Mouse (Mus musculus) gastrocnemius, adult 2 months (tissue): ENCODE measurements at regions not wholly inside any gene's neighbourhood (a gene's known extent, or its start where the extent isn't known, plus 50 kb on each side); places are given as distances from the start of the nearest gene placed in this dataset.
"Not testable (repeated sequence)": the region's sequence is repeated elsewhere in the genome, so short reads cannot be mapped to it uniquely, and the experiment has no call there.

Experiments
- DNase-seq: peaks from one replicate; pipeline ENCODE4 v3.0.0; 2022
- H3K27ac ChIP-seq: fragments of 200-600 bp; 2 replicates; pipeline ENCODE4 v1.8.1; 2022; ENCODE audit warnings: mild to moderate bottlenecking
- H3K4me3 ChIP-seq: fragments of 200-600 bp; 2 replicates; pipeline ENCODE4 v1.8.1; 2022; ENCODE audit warnings: mild to moderate bottlenecking, moderate library complexity
- CTCF ChIP-seq: fragments of 200-600 bp; IDR thresholded peaks from 2 replicates; pipeline ENCODE4 v1.8.1; 2022; ENCODE audit warnings: antibody characterized with exemption, mild to moderate bottlenecking, moderate library complexity
- intact Hi-C: fragments of 180-260 bp; cut with DNase I; formaldehyde crosslinking; loops from one replicate; pipeline ENCODE4 v1.15.1; 2025

DNA sequence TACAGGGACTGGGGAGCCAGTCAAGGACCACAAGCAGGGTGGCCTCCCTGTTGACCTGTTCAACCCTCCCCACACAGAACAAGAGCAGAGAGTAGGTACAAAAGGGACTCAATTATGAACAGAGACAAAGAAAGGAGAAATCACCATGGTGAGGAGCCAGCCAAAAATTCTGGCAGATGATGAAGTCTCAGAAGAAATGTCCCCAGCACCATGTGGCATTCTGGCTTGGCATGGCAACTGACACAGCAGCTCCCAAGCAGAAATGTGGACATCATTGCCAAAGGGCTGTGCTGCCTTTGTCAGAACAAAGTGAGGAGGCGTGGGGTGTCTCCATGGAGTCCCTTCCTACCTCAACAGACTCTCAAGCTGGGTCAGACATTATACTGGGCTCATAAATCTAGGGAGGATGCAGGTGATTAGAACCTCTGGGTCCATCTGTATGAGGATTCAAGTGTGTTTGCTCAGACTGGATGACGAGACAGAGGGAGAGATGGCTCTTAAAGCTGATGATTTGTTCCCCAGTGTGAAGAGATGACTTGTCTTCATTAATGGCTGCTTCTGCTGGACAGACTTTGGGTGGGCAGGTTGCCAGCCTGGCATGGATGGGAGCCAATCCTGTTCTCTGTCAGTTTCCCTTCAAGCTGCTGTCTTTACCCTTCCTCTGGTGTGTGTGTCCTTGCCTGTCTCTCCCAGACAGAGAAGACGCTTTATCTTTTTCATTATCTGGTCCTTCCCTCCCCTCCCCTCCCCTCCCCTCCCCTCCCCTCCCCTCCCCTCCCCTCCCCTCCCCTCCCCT is 120.5 kb upstream of the Fhl2 start:
- Histone ChIP-seq H3K27ac (no peak overlapping the region), H3K4me3 (no peak overlapping the region)
- TF ChIP-seq CTCF = no peak
- intact Hi-C loops = no loop called here
- no peak for DNase-seq

DNA sequence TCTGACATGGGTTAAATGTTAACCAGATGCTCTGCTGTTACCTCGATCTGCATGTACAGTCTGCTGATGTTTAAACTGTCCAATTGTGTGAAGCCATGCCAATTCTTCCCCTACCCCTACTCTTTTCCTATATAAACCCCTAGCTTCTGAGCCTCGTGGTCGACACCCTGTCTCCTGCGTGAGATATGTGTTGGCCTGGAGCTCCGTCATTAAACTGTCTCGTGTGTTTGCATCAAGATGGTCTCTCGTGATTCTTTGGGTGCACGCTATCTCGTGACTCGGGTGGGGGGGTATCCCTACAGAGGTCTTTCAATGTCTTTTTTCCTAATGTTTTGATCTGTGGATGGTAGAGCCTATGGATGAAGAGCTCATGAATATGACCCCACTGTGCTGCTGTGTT is 110.9 kb upstream of the Nck2 start:
- H3K27ac ChIP-seq, intact Hi-C loops, H3K4me3 ChIP-seq, DNase-seq: not testable (repeated sequence)

DNA sequence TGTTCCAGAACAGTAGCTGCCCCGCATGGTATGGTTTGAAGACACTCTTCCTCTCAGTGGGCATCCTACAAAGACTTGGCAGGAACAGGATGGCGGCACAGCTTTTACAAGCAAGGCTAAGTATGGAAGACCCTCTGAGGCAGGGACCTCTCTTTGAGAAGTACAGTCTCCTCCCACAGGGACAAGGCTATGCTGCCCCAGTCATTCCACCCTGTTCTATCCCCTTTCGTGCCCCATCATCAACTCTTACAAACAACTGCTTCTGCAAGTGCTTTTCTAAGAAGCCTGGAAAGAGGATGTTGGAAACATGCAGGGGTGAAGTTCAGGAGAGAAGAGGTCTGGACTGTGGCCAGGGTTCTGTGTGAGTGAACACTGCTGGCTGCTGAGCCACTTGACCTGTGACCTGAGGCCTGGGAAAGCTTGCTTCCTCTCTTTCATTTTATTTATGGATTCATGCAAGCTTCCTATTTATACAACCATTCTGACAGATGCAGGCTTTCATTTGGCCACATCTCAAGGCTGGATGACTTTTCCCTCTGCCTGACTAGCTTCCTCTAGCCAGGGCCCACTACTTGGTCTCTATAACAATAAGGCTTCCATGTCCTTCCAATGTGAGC is 107.1 kb upstream of the Nck2 start:
- intact Hi-C loops = loop anchor here (5.0 kb wide), 1 partner anchor 75 kb away; no protein-coding TSS in a partner anchor
- H3K27ac ChIP-seq = peak overlapping the region; percentile 76
- DNase-seq = peak; percentile 74
- TF ChIP-seq CTCF = no peak
- no peak overlapping the region for H3K4me3 ChIP-seq

DNA sequence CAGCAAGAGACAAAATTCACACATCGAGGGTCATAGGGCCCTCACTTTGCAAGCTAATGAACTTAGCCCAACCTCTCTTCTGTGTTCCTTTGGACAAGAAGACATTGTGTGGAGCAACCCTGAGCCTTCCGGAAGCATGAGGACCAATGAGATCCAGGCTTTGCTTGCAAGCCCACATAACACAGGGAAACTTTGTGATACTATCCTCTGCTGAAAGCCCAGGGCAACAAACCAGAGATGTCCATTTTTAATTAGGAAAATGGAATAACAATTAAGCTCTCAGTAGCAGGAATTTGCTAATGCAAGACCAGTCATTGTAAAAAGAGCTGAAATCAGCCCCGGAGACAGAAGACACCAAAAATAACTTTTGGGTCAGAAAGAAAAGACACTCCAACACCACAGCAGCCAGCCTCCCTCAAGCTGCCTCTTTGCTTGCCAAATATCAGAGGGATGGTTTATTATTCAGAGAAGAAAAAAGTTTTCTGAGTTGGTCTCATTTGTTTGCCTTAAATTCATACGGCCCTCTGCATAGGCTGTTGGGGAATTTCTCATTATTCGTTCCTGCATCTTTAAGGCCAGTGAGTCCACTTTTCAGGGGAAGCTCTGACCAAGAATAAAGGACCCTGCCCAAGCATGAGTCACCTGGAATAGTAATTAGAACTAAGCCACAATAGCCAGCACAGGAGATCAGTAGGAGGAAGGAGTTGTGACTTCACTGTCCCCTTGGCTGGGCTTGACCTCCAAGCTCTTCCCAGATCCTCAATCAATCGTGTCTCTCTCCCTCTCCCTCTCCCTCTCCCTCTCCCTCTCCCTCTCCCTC is 106.1 kb upstream of the Nck2 start:
- H3K27ac ChIP-seq = peak overlapping the region; percentile 76
- intact Hi-C loops = loop anchor here (5.0 kb wide), 1 partner anchor 74 kb away; no protein-coding TSS in a partner anchor
- no peak for DNase-seq

DNA sequence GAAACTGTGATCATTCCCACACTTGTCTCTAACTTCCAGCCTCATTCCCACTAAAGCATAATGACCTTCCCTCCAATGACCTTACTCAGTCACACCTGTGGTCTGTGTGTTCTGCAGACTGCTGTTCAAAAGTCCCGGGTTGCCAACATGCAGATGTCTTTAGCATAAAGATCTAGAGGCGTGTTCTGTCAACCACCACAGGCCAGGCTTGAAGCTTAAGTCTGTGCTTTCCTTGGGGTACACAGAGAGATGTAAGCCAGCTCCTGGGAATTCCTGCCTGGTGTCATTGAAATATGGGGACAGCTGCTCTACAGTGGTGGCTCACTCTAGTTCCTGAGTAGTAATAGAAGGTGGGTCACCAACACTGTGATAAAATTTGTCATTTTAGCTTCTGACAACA is 101.5 kb upstream of the Nck2 start:
- Histone ChIP-seq H3K4me3 (no peak overlapping the region), H3K27ac (no peak overlapping the region)
- intact Hi-C loops = no loop called here
- DNase-seq = no peak
- no peak for TF ChIP-seq CTCF

More for the DNA sequence above, 106.1 kb upstream of the Nck2 start:
- 0 out of 2 replicates have a peak overlapping the region, but pooled peaks have one; percentile 9 for H3K4me3 ChIP-seq
- TF ChIP-seq CTCF = no peak

DNA sequence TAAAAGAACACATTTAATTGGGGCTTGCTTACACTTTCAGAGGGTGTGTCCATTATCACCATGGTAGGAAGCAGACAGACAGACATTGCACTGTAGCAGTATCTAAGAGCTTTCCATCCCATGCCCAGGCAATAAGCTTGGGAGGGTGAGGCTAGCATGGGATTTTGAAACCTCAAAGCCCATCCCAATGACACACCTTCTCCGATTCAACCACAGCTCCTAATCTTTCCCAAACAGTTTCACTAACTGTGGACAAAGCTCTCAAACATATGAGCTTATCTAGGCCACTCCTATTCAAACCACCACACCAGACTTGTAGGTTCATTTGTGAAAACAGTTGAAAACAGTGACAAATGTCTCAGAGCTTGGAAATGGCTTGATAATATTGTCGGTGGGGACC is 101.0 kb upstream of the Nck2 start:
- TF ChIP-seq CTCF = no peak
- no peak for DNase-seq
- no peak overlapping the region for H3K4me3 ChIP-seq
- no peak overlapping the region for H3K27ac ChIP-seq
- intact Hi-C loops = no loop called here

DNA sequence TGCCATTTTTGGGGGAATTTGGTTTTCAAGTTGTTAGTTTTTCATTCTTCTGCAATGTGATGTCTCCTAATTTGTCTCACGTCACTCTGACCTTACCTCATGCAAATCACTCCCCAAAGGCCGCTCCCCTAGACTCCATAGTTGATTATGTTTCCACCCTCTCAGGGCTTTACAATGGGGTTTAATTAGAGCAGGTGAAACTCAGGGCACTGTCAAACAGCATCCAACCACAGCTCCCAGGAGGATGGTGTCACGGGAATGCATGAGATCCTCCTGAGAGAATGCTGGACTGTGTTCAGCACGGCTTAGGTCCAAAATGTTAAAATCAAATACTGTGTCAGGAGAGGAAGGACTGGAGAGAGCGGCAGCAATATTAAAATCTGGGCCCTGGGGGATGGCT is 100.4 kb upstream of the Nck2 start:
- Histone ChIP-seq H3K4me3 (no peak overlapping the region), H3K27ac (no peak overlapping the region)
- intact Hi-C loops = no loop called here
- no peak for TF ChIP-seq CTCF
- DNase-seq = no peak

DNA sequence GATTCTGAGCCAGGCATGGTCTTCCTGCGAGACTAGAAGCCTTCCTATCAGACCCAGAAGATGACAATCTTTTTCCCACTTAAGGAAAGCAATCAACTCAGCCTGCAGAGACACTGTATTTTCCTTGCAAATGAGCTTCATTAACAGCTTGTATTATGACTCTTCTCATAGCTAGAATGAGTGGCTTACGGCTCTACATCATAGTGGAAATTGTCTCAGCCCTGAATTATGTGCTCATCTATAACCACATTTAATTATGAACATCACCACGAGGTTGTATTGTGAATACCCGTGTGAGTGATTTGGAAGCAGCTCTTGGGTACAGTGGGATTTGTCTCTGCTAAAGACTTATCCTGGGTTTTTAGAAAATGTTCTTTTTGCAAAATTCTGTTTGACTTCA is 97.2 kb upstream of the Nck2 start:
- intact Hi-C loops = no loop called here
- no peak for DNase-seq
- no peak overlapping the region for H3K27ac ChIP-seq
- no peak overlapping the region for H3K4me3 ChIP-seq
- no peak for TF ChIP-seq CTCF

DNA sequence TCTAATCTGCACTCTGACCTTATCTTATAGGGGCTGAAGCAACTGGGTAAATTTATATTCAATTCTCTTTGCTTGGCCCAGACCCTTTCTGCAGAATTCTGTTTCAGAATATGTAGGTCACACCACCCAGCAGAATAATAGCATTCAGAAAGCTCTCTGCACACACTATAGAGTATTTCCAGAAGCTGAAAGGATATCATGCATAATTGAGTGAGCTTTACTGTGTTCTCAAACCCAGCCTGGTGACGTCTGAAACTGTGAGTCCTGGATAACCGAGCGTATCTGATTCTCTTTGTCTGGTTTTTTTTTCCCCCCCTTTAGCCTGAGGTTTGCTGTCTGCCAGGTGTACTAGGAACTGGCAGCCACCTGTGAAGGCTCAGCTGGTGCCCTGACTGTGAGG is 94.4 kb upstream of the Nck2 start:
- no peak for TF ChIP-seq CTCF
- no peak for DNase-seq
- intact Hi-C loops = no loop called here
- no peak overlapping the region for H3K4me3 ChIP-seq
- H3K27ac ChIP-seq = no peak overlapping the region

DNA sequence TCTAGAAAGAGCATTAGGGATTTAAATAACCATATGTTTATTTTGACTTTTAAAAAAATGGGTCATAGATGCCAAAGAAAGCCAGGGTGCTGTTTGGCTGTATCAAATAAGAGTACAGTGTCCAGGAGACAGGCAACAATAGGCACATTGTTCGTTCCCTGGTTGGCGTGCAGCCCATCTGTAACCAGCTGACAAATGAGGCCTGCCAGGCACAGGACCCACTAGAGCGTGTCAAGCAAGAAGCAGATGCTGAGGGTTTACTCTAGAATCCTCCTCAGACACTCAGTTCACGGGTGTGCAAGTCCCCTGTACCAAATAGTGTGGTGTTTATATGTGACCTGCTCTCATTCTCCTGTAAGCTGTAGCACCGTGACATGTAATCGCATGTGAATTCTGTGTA is 86.2 kb upstream of the Nck2 start:
- TF ChIP-seq CTCF = no peak
- Histone ChIP-seq H3K27ac (no peak overlapping the region), H3K4me3 (no peak overlapping the region)
- DNase-seq = peak; percentile 33
- intact Hi-C loops = no loop called here

DNA sequence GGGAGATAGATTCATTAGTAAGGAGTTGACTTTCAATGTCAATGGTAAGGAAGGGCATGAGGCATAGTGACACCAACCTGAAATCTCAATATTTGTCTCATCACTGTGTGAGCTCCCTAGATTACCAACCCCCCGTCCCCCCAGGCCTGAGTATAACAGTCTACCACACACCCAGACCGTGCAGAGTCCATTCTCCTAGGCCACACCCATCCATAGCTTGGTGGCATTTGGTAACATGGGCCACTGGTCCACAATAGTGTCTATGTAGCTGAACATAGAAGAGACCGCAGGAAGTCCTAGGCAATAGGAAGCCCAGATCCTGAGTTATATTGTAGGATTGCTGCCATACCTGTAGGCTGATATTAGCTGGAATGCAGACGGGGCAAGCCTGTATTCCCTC is 84.7 kb upstream of the Nck2 start:
- Histone ChIP-seq H3K27ac (no peak overlapping the region), H3K4me3 (no peak overlapping the region)
- DNase-seq = no peak
- no peak for TF ChIP-seq CTCF
- intact Hi-C loops = no loop called here

DNA sequence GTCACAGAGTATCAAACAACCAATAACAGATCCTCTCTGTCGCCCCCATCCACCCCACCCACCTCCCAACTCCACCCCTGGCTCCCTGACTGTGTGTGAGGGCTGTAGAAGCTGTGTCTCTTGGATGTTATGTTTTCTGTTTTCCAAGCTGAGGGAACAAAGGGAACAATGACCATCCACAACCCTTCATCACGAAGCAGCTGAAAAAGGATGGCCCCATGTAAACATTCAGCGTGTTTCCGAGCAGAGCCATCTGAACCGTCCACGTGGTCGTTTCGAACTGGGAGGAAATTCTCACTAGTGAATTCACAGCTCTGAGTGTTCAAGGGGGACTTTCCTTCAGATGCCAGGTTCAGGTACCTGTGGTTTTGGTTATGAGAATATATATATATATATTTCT is 84.1 kb upstream of the Nck2 start:
- H3K27ac ChIP-seq = no peak overlapping the region
- intact Hi-C loops = no loop called here
- no peak overlapping the region for H3K4me3 ChIP-seq
- DNase-seq = no peak
- TF ChIP-seq CTCF = no peak

DNA sequence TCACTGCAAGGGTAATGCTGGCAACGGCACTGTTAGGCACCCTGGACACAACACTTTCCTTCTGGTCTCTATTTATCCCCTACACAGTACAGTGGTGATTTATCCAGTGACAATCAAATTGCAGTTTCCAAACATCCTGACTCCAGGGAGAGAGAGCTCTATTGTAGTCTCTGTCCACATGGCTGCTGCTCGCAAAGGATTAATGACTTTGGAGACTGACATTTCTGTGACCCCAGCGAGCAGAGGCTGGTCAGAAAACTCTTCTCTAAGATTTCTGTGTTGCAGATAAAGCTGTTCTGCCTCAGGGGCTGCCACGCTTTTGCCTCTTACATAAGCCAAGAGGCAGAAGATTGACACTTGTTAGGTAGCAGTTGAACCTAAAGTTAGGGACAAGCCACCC is 83.6 kb upstream of the Nck2 start:
- no peak overlapping the region for H3K27ac ChIP-seq
- H3K4me3 ChIP-seq = no peak overlapping the region
- intact Hi-C loops = no loop called here
- no peak for TF ChIP-seq CTCF
- DNase-seq = no peak
